Mouse (Mus musculus): Measurements from ENCODE around the gene Slc17a9. TPM values are rescaled to one million over a fixed set of nuclear protein-coding genes. Genes with fewer than 3 reads are reported as not detected.

Slc17a9 gene
- polyA plus RNA-seq, 1 experiment from 2014 or later: 0.45 TPM

GRCm38 (mm10) chr2:180725414-180725778 is 333 bp downstream of the Slc17a9 start:
- Histone ChIP-seq H3K36me3 (ENCODE audit: control insufficient read depth, insufficient read depth, low read length) (0 out of 2 replicates have a peak, but pooled peaks cover 4% of the 10 kb centered on the region), H3K9ac (ENCODE audit: low read depth, low read length) (no peak overlapping the region), H3K9me3 (ENCODE audit: control insufficient read depth, low read length) (no peaks in the 10 kb centered on the region), H3K4me3 (ENCODE audit: low read depth, low read length) (no peak overlapping the region), H3K27ac (ENCODE audit: low read depth, low read length) (no peak overlapping the region), H3K27me3 (ENCODE audit: control insufficient read depth, insufficient read depth, low read length) (no peaks in the 10 kb centered on the region), H3K4me1 (replicated peaks; ENCODE audit: control insufficient read depth, insufficient read depth, low read length) (no peaks in the 10 kb centered on the region), H3K4me2 (replicated peaks; ENCODE audit: low read depth, low read length) (no peak overlapping the region)
- DNase-seq (ENCODE audit: low spot score) (no peak), ATAC-seq (ENCODE audit: low FRiP score) (no peak)
- 9% methylated on average over 6 of the region's 6 CpGs for WGBS

- H3K27ac ChIP-seq (ENCODE audit: low read depth, low read length): no peak overlapping the region
- H3K4me2 ChIP-seq (replicated peaks; ENCODE audit: low read depth, low read length): no peak overlapping the region
- H3K4me1 ChIP-seq (replicated peaks; ENCODE audit: control insufficient read depth, insufficient read depth, low read length): no peaks in the 10 kb centered on the region
- 24% methylated on average over 6 of the region's 8 CpGs for WGBS
- ATAC-seq (ENCODE audit: low FRiP score) (no peak), DNase-seq (ENCODE audit: low spot score) (no peak)
- no peaks in the 10 kb centered on the region for H3K27me3 ChIP-seq (ENCODE audit: control insufficient read depth, insufficient read depth, low read length)
- H3K4me3 ChIP-seq (ENCODE audit: low read depth, low read length): no peak overlapping the region
- no peaks in the 10 kb centered on the region for H3K9me3 ChIP-seq (ENCODE audit: control insufficient read depth, low read length)
- no peak overlapping the region for H3K9ac ChIP-seq (ENCODE audit: low read depth, low read length)
- 0 out of 2 replicates have a peak, but pooled peaks cover 4% of the 10 kb centered on the region for H3K36me3 ChIP-seq (ENCODE audit: control insufficient read depth, insufficient read depth, low read length)
Measured at GRCm38 (mm10) chr2:180725856-180726629, 980 bp downstream of the Slc17a9 start.

GRCm38 (mm10) chr2:180726658-180727442 is 1.8 kb downstream of the Slc17a9 start:
- no peak overlapping the region for H3K9ac ChIP-seq (ENCODE audit: low read depth, low read length)
- H3K4me3 ChIP-seq (ENCODE audit: low read depth, low read length): no peak overlapping the region
- no peaks in the 10 kb centered on the region for H3K9me3 ChIP-seq (ENCODE audit: control insufficient read depth, low read length)
- no peaks in the 10 kb centered on the region for H3K4me1 ChIP-seq (replicated peaks; ENCODE audit: control insufficient read depth, insufficient read depth, low read length)
- 68% methylated on average over 6 of the region's 6 CpGs for WGBS
- H3K4me2 ChIP-seq (replicated peaks; ENCODE audit: low read depth, low read length): no peak overlapping the region
- 0 out of 2 replicates have a peak, but pooled peaks cover under 1% of the 10 kb centered on the region for H3K36me3 ChIP-seq (ENCODE audit: control insufficient read depth, insufficient read depth, low read length)
- H3K27ac ChIP-seq (ENCODE audit: low read depth, low read length): no peak overlapping the region
- no peaks in the 10 kb centered on the region for H3K27me3 ChIP-seq (ENCODE audit: control insufficient read depth, insufficient read depth, low read length)
- no peak for ATAC-seq (ENCODE audit: low FRiP score)
- DNase-seq (ENCODE audit: low spot score): no peak

GRCm38 (mm10) chr2:180727613-180728021 is 2.6 kb downstream of the Slc17a9 start:
- Histone ChIP-seq H3K36me3 (ENCODE audit: control insufficient read depth, insufficient read depth, low read length) (no peaks in the 10 kb centered on the region), H3K4me3 (ENCODE audit: low read depth, low read length) (no peak overlapping the region), H3K9ac (ENCODE audit: low read depth, low read length) (no peak overlapping the region), H3K4me2 (replicated peaks; ENCODE audit: low read depth, low read length) (no peak overlapping the region), H3K27me3 (ENCODE audit: control insufficient read depth, insufficient read depth, low read length) (no peaks in the 10 kb centered on the region), H3K9me3 (ENCODE audit: control insufficient read depth, low read length) (no peaks in the 10 kb centered on the region), H3K4me1 (replicated peaks; ENCODE audit: control insufficient read depth, insufficient read depth, low read length) (no peaks in the 10 kb centered on the region), H3K27ac (ENCODE audit: low read depth, low read length) (no peak overlapping the region)
- ATAC-seq (ENCODE audit: low FRiP score) (no peak), DNase-seq (ENCODE audit: low spot score) (no peak)
- 56% methylated on average over 4 of the region's 4 CpGs for WGBS

GRCm38 (mm10) chr2:180731036-180731435 is 6.0 kb downstream of the Slc17a9 start:
- Histone ChIP-seq H3K4me1 (replicated peaks; ENCODE audit: control insufficient read depth, insufficient read depth, low read length) (no peaks in the 10 kb centered on the region), H3K36me3 (ENCODE audit: control insufficient read depth, insufficient read depth, low read length) (no peaks in the 10 kb centered on the region), H3K4me2 (replicated peaks; ENCODE audit: low read depth, low read length) (no peak overlapping the region), H3K4me3 (ENCODE audit: low read depth, low read length) (no peak overlapping the region), H3K27ac (ENCODE audit: low read depth, low read length) (no peak overlapping the region), H3K27me3 (ENCODE audit: control insufficient read depth, insufficient read depth, low read length) (no peaks in the 10 kb centered on the region), H3K9ac (ENCODE audit: low read depth, low read length) (no peak overlapping the region), H3K9me3 (ENCODE audit: control insufficient read depth, low read length) (no peaks in the 10 kb centered on the region)
- 74% methylated on average over 3 of the region's 3 CpGs for WGBS
- no peak for DNase-seq (ENCODE audit: low spot score)
- ATAC-seq (ENCODE audit: low FRiP score): no peak

- 63% methylated on average over 6 of the region's 6 CpGs for WGBS
- Histone ChIP-seq H3K27ac (ENCODE audit: low read depth, low read length) (no peak overlapping the region), H3K36me3 (ENCODE audit: control insufficient read depth, insufficient read depth, low read length) (no peaks in the 10 kb centered on the region), H3K9me3 (ENCODE audit: control insufficient read depth, low read length) (no peaks in the 10 kb centered on the region), H3K4me3 (ENCODE audit: low read depth, low read length) (no peak overlapping the region), H3K9ac (ENCODE audit: low read depth, low read length) (no peak overlapping the region), H3K4me1 (replicated peaks; ENCODE audit: control insufficient read depth, insufficient read depth, low read length) (no peaks in the 10 kb centered on the region), H3K4me2 (replicated peaks; ENCODE audit: low read depth, low read length) (no peak overlapping the region), H3K27me3 (ENCODE audit: control insufficient read depth, insufficient read depth, low read length) (no peaks in the 10 kb centered on the region)
- no peak for ATAC-seq (ENCODE audit: low FRiP score)
- no peak for DNase-seq (ENCODE audit: low spot score)
Measured at GRCm38 (mm10) chr2:180731984-180732383, 6.9 kb downstream of the Slc17a9 start.

- Histone ChIP-seq H3K27ac (ENCODE audit: low read depth, low read length) (no peak overlapping the region), H3K9ac (ENCODE audit: low read depth, low read length) (no peak overlapping the region), H3K27me3 (ENCODE audit: control insufficient read depth, insufficient read depth, low read length) (no peaks in the 10 kb centered on the region), H3K4me1 (replicated peaks; ENCODE audit: control insufficient read depth, insufficient read depth, low read length) (no peaks in the 10 kb centered on the region), H3K36me3 (ENCODE audit: control insufficient read depth, insufficient read depth, low read length) (no peaks in the 10 kb centered on the region), H3K4me3 (ENCODE audit: low read depth, low read length) (no peak overlapping the region), H3K4me2 (replicated peaks; ENCODE audit: low read depth, low read length) (no peak overlapping the region), H3K9me3 (ENCODE audit: control insufficient read depth, low read length) (no peaks in the 10 kb centered on the region)
- WGBS: 81% methylated on average over 7 of the region's 7 CpGs
- DNase-seq (ENCODE audit: low spot score) (no peak), ATAC-seq (ENCODE audit: low FRiP score) (no peak)
Measured at GRCm38 (mm10) chr2:180735232-180735631, 10.2 kb downstream of the Slc17a9 start.

- DNase-seq (ENCODE audit: low spot score): no peak
- H3K9me3 ChIP-seq (ENCODE audit: control insufficient read depth, low read length): no peaks in the 10 kb centered on the region
- no peak overlapping the region for H3K27ac ChIP-seq (ENCODE audit: low read depth, low read length)
- H3K4me1 ChIP-seq (replicated peaks; ENCODE audit: control insufficient read depth, insufficient read depth, low read length): no peaks in the 10 kb centered on the region
- no peaks in the 10 kb centered on the region for H3K27me3 ChIP-seq (ENCODE audit: control insufficient read depth, insufficient read depth, low read length)
- H3K9ac ChIP-seq (ENCODE audit: low read depth, low read length): no peak overlapping the region
- H3K4me3 ChIP-seq (ENCODE audit: low read depth, low read length): no peak overlapping the region
- ATAC-seq (ENCODE audit: low FRiP score): no peak
- no peak overlapping the region for H3K4me2 ChIP-seq (replicated peaks; ENCODE audit: low read depth, low read length)
- 84% methylated on average over 2 of the region's 2 CpGs for WGBS
- H3K36me3 ChIP-seq (ENCODE audit: control insufficient read depth, insufficient read depth, low read length): no peaks in the 10 kb centered on the region
Measured at GRCm38 (mm10) chr2:180737984-180738383, 12.9 kb downstream of the Slc17a9 start.

GRCm38 (mm10) chr2:180740349-180740748 is 15.3 kb downstream of the Slc17a9 start:
- no peaks in the 10 kb centered on the region for H3K36me3 ChIP-seq (ENCODE audit: control insufficient read depth, insufficient read depth, low read length)
- no peaks in the 10 kb centered on the region for H3K27me3 ChIP-seq (ENCODE audit: control insufficient read depth, insufficient read depth, low read length)
- no peaks in the 10 kb centered on the region for H3K4me1 ChIP-seq (replicated peaks; ENCODE audit: control insufficient read depth, insufficient read depth, low read length)
- no peak overlapping the region for H3K4me3 ChIP-seq (ENCODE audit: low read depth, low read length)
- 28% methylated on average over 3 of the region's 3 CpGs for WGBS
- H3K9me3 ChIP-seq (ENCODE audit: control insufficient read depth, low read length): no peaks in the 10 kb centered on the region
- H3K27ac ChIP-seq (ENCODE audit: low read depth, low read length): no peak overlapping the region
- ATAC-seq (ENCODE audit: low FRiP score) (no peak), DNase-seq (ENCODE audit: low spot score) (no peak)
- H3K9ac ChIP-seq (ENCODE audit: low read depth, low read length): no peak overlapping the region
- no peak overlapping the region for H3K4me2 ChIP-seq (replicated peaks; ENCODE audit: low read depth, low read length)
